Mouse (Mus musculus) kidney, embryonic 15.5 days (tissue): Measurements from ENCODE around the gene Ffar2. TPM values are rescaled to one million over a fixed set of nuclear protein-coding genes. Genes with fewer than 3 reads are reported as not detected.

Experiments used
- ATAC-seq: fragments of 200-750 bp; cut with Nextera tagmentation; replicated peaks from 2 replicates; pipeline ENCODE4 v1.8.0; 2017; ENCODE audit warnings: moderate TSS enrichment; ENCODE audit not compliant: low FRiP score
- H3K27ac ChIP-seq: fragments of 300-500 bp; sonication (generic); 2 replicates; pipeline ENCODE4 v1.5.1; 2015; ENCODE audit warnings: mild to moderate bottlenecking, inconsistent platforms
- H3K27me3 ChIP-seq: fragments of 300-500 bp; sonication (generic); 2 replicates; pipeline ENCODE4 v1.6.1; 2015; ENCODE audit warnings: inconsistent platforms
- H3K36me3 ChIP-seq: fragments of 300-500 bp; sonication (generic); 2 replicates; pipeline ENCODE4 v1.6.1; 2015; ENCODE audit warnings: inconsistent platforms
- H3K4me1 ChIP-seq: fragments of 300-500 bp; sonication (generic); 2 replicates; pipeline ENCODE4 v1.6.1; 2015; ENCODE audit warnings: inconsistent platforms
- H3K4me2 ChIP-seq: fragments of 300-500 bp; sonication (generic); 2 replicates; pipeline ENCODE4 v1.6.1; 2015; ENCODE audit warnings: moderate library complexity, mild to moderate bottlenecking, inconsistent platforms
- H3K4me3 ChIP-seq: fragments of 300-500 bp; sonication (generic); replicated peaks from 2 replicates; pipeline ENCODE4 v1.5.1; 2015; ENCODE audit warnings: mild to moderate bottlenecking, inconsistent platforms
- H3K9ac ChIP-seq: fragments of 300-500 bp; sonication (generic); 2 replicates; pipeline ENCODE4 v1.6.1; 2015; ENCODE audit warnings: mild to moderate bottlenecking, inconsistent platforms
- H3K9me3 ChIP-seq: fragments of 300-500 bp; sonication (generic); replicated peaks from 2 replicates; pipeline ENCODE4 v1.6.1; 2016; ENCODE audit warnings: inconsistent platforms
- WGBS: fragments of 180-500 bp; shearing (Covaris S2); methylation state at CpG from one replicate; pipeline ENCODE4 v1.1.7; 2015; ENCODE audit warnings: mixed read lengths; 5-methylcytosine and 5-hydroxymethylcytosine counted together
- polyA plus RNA-seq: library from polyadenylated mRNA; unstranded; fragments of >200 nt; fragmentation: Nextera tagmentation; extraction: Ambion mirVana; gene quantifications from 2 replicates; pipeline ENCODE4 v1.2.1, GENCODE M21; 2015

The Ffar2 gene
- polyA plus RNA-seq, 1 experiment from 2014 or later = 0.19 TPM

GRCm38 (mm10) chr7:30787377-30788022 lies 36.1 kb downstream of the Ffar2 start, which contains the start of gene Krtdap:
Gene Krtdap (plus strand): TSS chr7:30787896.
- 55% methylated on average over 15 of the region's 15 CpGs for WGBS
- no peak within 1 kb of the TSS for H3K9ac ChIP-seq
- H3K9me3 ChIP-seq = no peaks in the 10 kb centered on the region
- H3K4me1 ChIP-seq = peaks cover 3% of the 10 kb centered on the region; the same call in 1 of the 2 replicates
- no peak for ATAC-seq
- no peaks in the 10 kb centered on the region for H3K27me3 ChIP-seq
- H3K4me2 ChIP-seq = no peak within 1 kb of the TSS
- no peak within 1 kb of the TSS for H3K4me3 ChIP-seq
- no peaks in the 10 kb centered on the region for H3K36me3 ChIP-seq
- H3K27ac ChIP-seq = no peak within 1 kb of the TSS

- no peaks in the 10 kb centered on the region for H3K36me3 ChIP-seq
- no peaks in the 10 kb centered on the region for H3K9me3 ChIP-seq
- ATAC-seq = no peak
- 0 out of 2 replicates have a peak, but pooled peaks cover under 1% of the 10 kb centered on the region for H3K4me1 ChIP-seq
- 66% methylated on average over 13 of the region's 13 CpGs for WGBS
- no peak overlapping the region for H3K4me3 ChIP-seq
- H3K4me2 ChIP-seq = no peak overlapping the region
- H3K9ac ChIP-seq = no peak overlapping the region
- H3K27ac ChIP-seq = no peak overlapping the region
- H3K27me3 ChIP-seq = no peaks in the 10 kb centered on the region
These were observed 37.6 kb downstream of the Ffar2 start for GRCm38 (mm10) chr7:30785721-30786546.

- no peaks in the 10 kb centered on the region for H3K27me3 ChIP-seq
- H3K4me2 ChIP-seq = no peak overlapping the region
- no peak for ATAC-seq
- no peaks in the 10 kb centered on the region for H3K9me3 ChIP-seq
- H3K36me3 ChIP-seq = no peaks in the 10 kb centered on the region
- H3K4me1 ChIP-seq = 0 out of 2 replicates have a peak, but pooled peaks cover 2% of the 10 kb centered on the region
- no peak overlapping the region for H3K27ac ChIP-seq
- 76% methylated on average over 1 of the region's 1 CpGs for WGBS
- H3K4me3 ChIP-seq = no peak overlapping the region
- no peak overlapping the region for H3K9ac ChIP-seq
These were observed 38.4 kb downstream of the Ffar2 start for GRCm38 (mm10) chr7:30785154-30785553.

GRCm38 (mm10) chr7:30782658-30783057 lies 40.9 kb downstream of the Ffar2 start:
- WGBS = 81% methylated on average over 3 of the region's 3 CpGs
- Histone ChIP-seq H3K4me1 (0 out of 2 replicates have a peak, but pooled peaks cover 2% of the 10 kb centered on the region), H3K4me2 (no peak overlapping the region), H3K36me3 (no peaks in the 10 kb centered on the region), H3K9me3 (no peaks in the 10 kb centered on the region), H3K4me3 (no peak overlapping the region), H3K9ac (no peak overlapping the region), H3K27me3 (no peaks in the 10 kb centered on the region), H3K27ac (no peak overlapping the region)
- no peak for ATAC-seq

DNA sequence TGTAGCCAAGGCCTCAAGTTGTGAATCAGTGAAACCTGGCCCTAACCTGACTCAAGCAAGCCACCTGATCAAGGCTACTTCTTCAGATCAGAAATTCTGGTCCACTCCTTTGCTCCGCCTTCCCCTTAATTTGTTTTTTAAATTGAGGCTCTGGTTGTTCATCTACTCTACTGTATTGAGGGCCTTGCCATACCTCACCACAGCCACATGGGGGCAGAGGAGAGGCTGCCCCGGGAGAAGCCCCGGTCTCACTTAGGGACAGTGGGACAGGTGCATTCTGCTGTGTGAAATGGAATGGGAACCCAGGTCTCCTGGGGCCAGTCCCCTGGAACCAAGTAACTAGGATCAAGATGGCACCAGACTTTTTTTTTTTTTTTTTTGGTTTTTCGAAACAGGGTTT lies 41.8 kb downstream of the Ffar2 start:
- Histone ChIP-seq H3K27me3 (no peaks in the 10 kb centered on the region), H3K36me3 (no peaks in the 10 kb centered on the region), H3K9ac (no peak overlapping the region), H3K4me3 (no peak overlapping the region), H3K9me3 (no peaks in the 10 kb centered on the region), H3K4me1 (0 out of 2 replicates have a peak, but pooled peaks cover 2% of the 10 kb centered on the region), H3K27ac (peak overlapping the region; percentile 10; the same call in 1 of the 2 replicates), H3K4me2 (no peak overlapping the region)
- no peak for ATAC-seq
- WGBS = 64% methylated on average over 4 of the region's 4 CpGs

- H3K9ac ChIP-seq = no peak overlapping the region
- no peak for ATAC-seq
- H3K4me3 ChIP-seq = no peak overlapping the region
- no peak overlapping the region for H3K4me2 ChIP-seq
- no peaks in the 10 kb centered on the region for H3K9me3 ChIP-seq
- no peak overlapping the region for H3K27ac ChIP-seq
- 0 out of 2 replicates have a peak, but pooled peaks cover 2% of the 10 kb centered on the region for H3K4me1 ChIP-seq
- 100% methylated on average over 1 of the region's 1 CpGs for WGBS
- H3K27me3 ChIP-seq = no peaks in the 10 kb centered on the region
- H3K36me3 ChIP-seq = no peaks in the 10 kb centered on the region
These were observed 45.7 kb downstream of the Ffar2 start for GRCm38 (mm10) chr7:30777911-30778310.

GRCm38 (mm10) chr7:30777081-30777579 lies 46.4 kb downstream of the Ffar2 start:
- Histone ChIP-seq H3K9ac (no peak overlapping the region), H3K4me3 (no peak overlapping the region), H3K9me3 (no peaks in the 10 kb centered on the region), H3K27ac (no peak overlapping the region), H3K27me3 (no peaks in the 10 kb centered on the region), H3K4me1 (0 out of 2 replicates have a peak, but pooled peaks cover 2% of the 10 kb centered on the region), H3K36me3 (no peaks in the 10 kb centered on the region), H3K4me2 (no peak overlapping the region)
- WGBS = 62% methylated on average over 7 of the region's 7 CpGs
- ATAC-seq = no peak

- no peak for ATAC-seq
- 86% methylated on average over 9 of the region's 9 CpGs for WGBS
- Histone ChIP-seq H3K4me1 (0 out of 2 replicates have a peak, but pooled peaks cover 2% of the 10 kb centered on the region), H3K36me3 (no peaks in the 10 kb centered on the region), H3K4me2 (no peak overlapping the region), H3K9ac (no peak overlapping the region), H3K27me3 (no peaks in the 10 kb centered on the region), H3K9me3 (no peaks in the 10 kb centered on the region), H3K4me3 (no peak overlapping the region), H3K27ac (no peak overlapping the region)
These were observed 47.5 kb downstream of the Ffar2 start for GRCm38 (mm10) chr7:30776104-30776503.

- H3K4me1 ChIP-seq = no peaks in the 10 kb centered on the region
- H3K9ac ChIP-seq = no peak overlapping the region
- H3K9me3 ChIP-seq = no peaks in the 10 kb centered on the region
- ATAC-seq = no peak
- H3K36me3 ChIP-seq = no peaks in the 10 kb centered on the region
- H3K4me3 ChIP-seq = no peak overlapping the region
- H3K27ac ChIP-seq = no peak overlapping the region
- WGBS = 40% methylated on average over 9 of the region's 9 CpGs
- H3K4me2 ChIP-seq = no peak overlapping the region
- peaks cover 12% of the 10 kb centered on the region; the same call in 1 of the 2 replicates for H3K27me3 ChIP-seq
These were observed 54.3 kb downstream of the Ffar2 start for GRCm38 (mm10) chr7:30769236-30769635.

Other genes starting within 250 kb of the Ffar2 start
- gene Kmt2b, start 235.0 kb downstream of the Ffar2 start, polyA plus RNA-seq = 6.7 and 10.9 TPM in 2 replicates
- 0.36 and 0.63 TPM in 2 replicates for gene Zbtb32, start 224.9 kb downstream of the Ffar2 start, polyA plus RNA-seq
- gene Upk1a, start 210.9 kb downstream of the Ffar2 start, polyA plus RNA-seq = 3.6 and 5.3 TPM in 2 replicates
- 1,049 and 1,131 TPM in 2 replicates for gene Cox6b1, start 197.6 kb downstream of the Ffar2 start, polyA plus RNA-seq
- gene Etv2, start 187.9 kb downstream of the Ffar2 start, polyA plus RNA-seq = not detected in 2 replicates
- 118 and 119 TPM in 2 replicates for gene Rbm42, start 173.5 kb downstream of the Ffar2 start, polyA plus RNA-seq
- 58.0 and 61.1 TPM in 2 replicates for gene Haus5, start 158.8 kb downstream of the Ffar2 start, polyA plus RNA-seq
- gene Pmis2, start 152.2 kb downstream of the Ffar2 start, polyA plus RNA-seq = not detected in 2 replicates
- gene 2200002J24Rik, start 124.8 kb downstream of the Ffar2 start, polyA plus RNA-seq = 0.58 TPM in 1 of 2 replicates, not detected in the other
- 1.3 and 1.5 TPM in 2 replicates for gene Atp4a, start 111.6 kb downstream of the Ffar2 start, polyA plus RNA-seq
- gene Tmem147, start 94.2 kb downstream of the Ffar2 start, polyA plus RNA-seq = 180 and 192 TPM in 2 replicates
- gene Gapdhs, start 80.1 kb downstream of the Ffar2 start, polyA plus RNA-seq = 0.35 and 0.68 TPM in 2 replicates
- gene Sbsn, start 72.3 kb downstream of the Ffar2 start, polyA plus RNA-seq = 2.2 and 2.6 TPM in 2 replicates
- gene Dmkn, start 60.0 kb downstream of the Ffar2 start, polyA plus RNA-seq = 1.3 and 7.7 TPM in 2 replicates
- 5.8 and 26.9 TPM in 2 replicates for gene Krtdap, start 35.9 kb downstream of the Ffar2 start, polyA plus RNA-seq
- gene Ffar3, start 32.4 kb upstream of the Ffar2 start, polyA plus RNA-seq = 0.22 and 0.88 TPM in 2 replicates
- not detected in 2 replicates for gene Ffar1, start 37.8 kb upstream of the Ffar2 start, polyA plus RNA-seq
- gene Cd22, start 56.6 kb upstream of the Ffar2 start, polyA plus RNA-seq = 0.12 and 0.19 TPM in 2 replicates
- gene Mag, start 91.1 kb upstream of the Ffar2 start, polyA plus RNA-seq = 0.39 and 0.61 TPM in 2 replicates
- not detected in 2 replicates for gene Hamp2, start 100.9 kb upstream of the Ffar2 start, polyA plus RNA-seq
- not detected in 2 replicates for gene Hamp, start 120.3 kb upstream of the Ffar2 start, polyA plus RNA-seq
- 25.0 and 25.3 TPM in 2 replicates for gene Usf2, start 133.0 kb upstream of the Ffar2 start, polyA plus RNA-seq
- 62.7 and 62.8 TPM in 2 replicates for gene Lsr, start 149.7 kb upstream of the Ffar2 start, polyA plus RNA-seq
- gene Fam187b, start 150.0 kb upstream of the Ffar2 start, polyA plus RNA-seq = 5.8 and 6.8 TPM in 2 replicates
- 30.6 and 35.0 TPM in 2 replicates for gene Fxyd5, start 218.7 kb upstream of the Ffar2 start, polyA plus RNA-seq
- 8.2 and 11.2 TPM in 2 replicates for gene Fxyd7, start 227.7 kb upstream of the Ffar2 start, polyA plus RNA-seq
- 50.8 and 57.9 TPM in 2 replicates for gene Fxyd1, start 233.4 kb upstream of the Ffar2 start, polyA plus RNA-seq
- 0.34 and 0.44 TPM in 2 replicates for gene Lgi4, start 235.6 kb upstream of the Ffar2 start, polyA plus RNA-seq